Mouse (Mus musculus): ENCODE results near the gene Map3k4. TPM values are rescaled to one million over a fixed set of nuclear protein-coding genes. Genes with fewer than 3 reads are reported as not detected.

The Map3k4 gene
- polyA plus RNA-seq, 2 experiments, result 5.0 to 9.6 TPM

DNA sequence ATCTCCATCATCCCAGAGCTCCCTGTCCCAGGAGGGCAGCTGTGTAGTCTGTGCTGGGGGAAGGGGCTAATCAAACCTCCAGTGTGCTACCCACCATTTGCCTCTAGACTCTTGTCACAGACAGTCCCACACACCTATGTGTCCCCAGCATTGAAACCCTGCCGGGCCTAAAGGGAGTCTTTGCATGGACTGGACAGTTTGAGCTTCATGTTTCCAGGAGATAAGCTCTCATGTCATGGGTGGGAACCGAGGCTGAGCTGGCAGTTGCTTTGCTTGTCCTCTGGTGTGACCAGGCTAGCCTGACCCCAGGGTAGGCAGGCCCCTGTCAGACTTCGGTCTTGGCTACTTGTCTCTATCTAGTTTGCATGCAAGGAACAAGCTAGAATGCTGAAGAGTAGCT is 112.3 kb downstream of the Map3k4 start:
- Histone ChIP-seq H3K9ac (replicated peaks) (peak overlapping the region; percentile 90), H3K27me3 (ENCODE audit: control insufficient read depth, insufficient read depth, low read length) (no peaks in the 10 kb centered on the region), H3K4me3 (ENCODE audit: insufficient read depth in 1 of 2, low read depth in 2 of 2, low read length in 2 of 2) (peak overlapping the region; percentile 22 to 28), H3K4me1 (replicated peaks; ENCODE audit: control insufficient read depth in 2 of 2, insufficient read depth in 2 of 2, low read length in 1 of 2) (peaks cover 87 to 91% of the 10 kb centered on the region in 2 experiments), H3K27ac (peak overlapping the region; percentile 99), H3K36me3 (replicated peaks; ENCODE audit: control insufficient read depth, insufficient read depth, low read depth) (peaks cover 7% of the 10 kb centered on the region), H3K4me2 (ENCODE audit: low read depth) (peak overlapping the region; percentile 75), H3K9me3 (ENCODE audit: control insufficient read depth, low read length) (no peaks in the 10 kb centered on the region)
- peak; percentile 36 for ATAC-seq (ENCODE audit: insufficient read depth)
- no peak for TF ChIP-seq CTCF (IDR thresholded peaks at IDR 0.05; ENCODE audit: low read depth)
- TF ChIP-seq EP300 (IDR thresholded peaks at IDR 0.05; ENCODE audit: low read depth), result peak; percentile 81
- peak; percentile 76 to 82 (median 78) for DNase-seq (ENCODE audit: low read depth in 3 of 3, low spot score in 3 of 3)
- WGBS (ENCODE audit: insufficient replicate concordance), result 9% methylated on average over 3 of the region's 3 CpGs

DNA sequence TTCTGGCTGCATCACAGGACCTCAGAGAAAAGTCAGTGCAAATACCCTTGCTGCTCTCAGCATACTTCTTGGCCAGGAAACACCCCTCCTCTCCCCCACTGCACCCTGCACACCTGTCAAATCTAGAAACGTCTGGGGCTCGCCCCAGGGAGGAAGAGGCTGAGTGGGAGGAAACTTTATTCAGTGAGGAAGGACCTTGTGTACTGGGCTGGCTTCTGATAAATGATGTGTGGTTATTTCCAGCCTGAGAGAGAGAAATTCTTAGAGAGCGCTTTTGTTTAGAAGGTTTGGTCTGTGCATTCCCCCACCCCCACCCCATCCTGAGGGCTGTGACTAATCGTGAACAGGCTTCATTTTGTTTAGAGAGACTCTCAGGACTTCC is 112.9 kb downstream of the Map3k4 start:
- peak overlapping the region; percentile 90 for H3K9ac ChIP-seq (replicated peaks)
- peaks cover 93 to 97% of the 10 kb centered on the region in 2 experiments for H3K4me1 ChIP-seq (replicated peaks; ENCODE audit: control insufficient read depth in 2 of 2, insufficient read depth in 2 of 2, low read length in 1 of 2)
- H3K4me2 ChIP-seq (ENCODE audit: low read depth), result peak overlapping the region; percentile 75
- peak overlapping the region; percentile 99 for H3K27ac ChIP-seq
- WGBS (ENCODE audit: insufficient replicate concordance), result 3% methylated on average over 4 of the region's 4 CpGs
- ATAC-seq (ENCODE audit: insufficient read depth) (no peak), DNase-seq (ENCODE audit: low read depth in 3 of 3, low spot score in 3 of 3) (no peak)
- peak overlapping the region; percentile 22 to 28 for H3K4me3 ChIP-seq (ENCODE audit: insufficient read depth in 1 of 2, low read depth in 2 of 2, low read length in 2 of 2)
- peaks cover 3% of the 10 kb centered on the region for H3K36me3 ChIP-seq (replicated peaks; ENCODE audit: control insufficient read depth, insufficient read depth, low read depth)
- TF ChIP-seq CTCF (IDR thresholded peaks at IDR 0.05; ENCODE audit: low read depth) (no peak), EP300 (IDR thresholded peaks at IDR 0.05; ENCODE audit: low read depth) (no peak)
- no peaks in the 10 kb centered on the region for H3K9me3 ChIP-seq (ENCODE audit: control insufficient read depth, low read length)
- no peaks in the 10 kb centered on the region for H3K27me3 ChIP-seq (ENCODE audit: control insufficient read depth, insufficient read depth, low read length)

DNA sequence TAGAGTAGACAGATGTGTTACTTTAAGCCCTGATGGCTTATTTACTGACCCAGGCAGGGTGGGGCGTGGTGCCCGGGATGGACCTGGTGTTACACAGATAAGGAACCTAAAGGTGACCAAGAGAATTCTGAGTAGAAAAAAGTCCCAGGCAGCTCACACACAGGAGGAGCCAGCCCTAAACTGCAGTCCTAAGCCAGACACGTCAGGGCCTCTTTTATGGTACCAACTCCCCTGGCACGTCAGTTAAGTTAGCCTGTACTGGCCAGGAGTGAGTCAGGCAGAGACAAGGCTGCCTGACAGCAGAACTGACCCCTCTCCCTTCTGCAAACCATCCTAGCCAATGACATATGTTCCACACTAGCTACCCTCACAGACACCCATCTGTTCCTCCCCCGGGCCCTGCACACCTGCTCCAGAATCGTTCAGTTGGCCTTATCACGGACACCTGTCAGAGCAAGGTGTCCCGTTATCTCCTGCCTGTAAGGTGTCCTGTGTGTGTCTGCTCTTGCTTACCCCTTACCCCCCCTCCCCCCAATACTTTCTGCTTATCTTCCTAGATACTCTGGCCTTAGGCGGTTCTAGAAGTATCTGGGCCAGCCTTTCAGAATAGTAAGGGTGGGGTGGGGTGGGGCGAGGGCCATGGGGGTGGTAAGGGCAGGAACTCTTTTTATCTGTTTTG is 113.4 kb downstream of the Map3k4 start:
- peak overlapping the region; percentile 23 to 28 for H3K4me3 ChIP-seq (ENCODE audit: insufficient read depth in 1 of 2, low read depth in 2 of 2, low read length in 2 of 2)
- peak overlapping the region; percentile 75 for H3K4me2 ChIP-seq (ENCODE audit: low read depth)
- no peaks in the 10 kb centered on the region for H3K9me3 ChIP-seq (ENCODE audit: control insufficient read depth, low read length)
- H3K27ac ChIP-seq, result peak overlapping the region; percentile 99
- DNase-seq (ENCODE audit: low read depth in 3 of 3, low spot score in 3 of 3), result peak; percentile 89 to 94 (median 92)
- peaks cover 94 to 95% of the 10 kb centered on the region in 2 experiments for H3K4me1 ChIP-seq (replicated peaks; ENCODE audit: control insufficient read depth in 2 of 2, insufficient read depth in 2 of 2, low read length in 1 of 2)
- ATAC-seq (ENCODE audit: insufficient read depth), result peak; percentile 83
- H3K27me3 ChIP-seq (ENCODE audit: control insufficient read depth, insufficient read depth, low read length), result no peaks in the 10 kb centered on the region
- H3K36me3 ChIP-seq (replicated peaks; ENCODE audit: control insufficient read depth, insufficient read depth, low read depth), result peaks cover 5% of the 10 kb centered on the region
- TF ChIP-seq CTCF (IDR thresholded peaks at IDR 0.05; ENCODE audit: low read depth) (no peak), EP300 (IDR thresholded peaks at IDR 0.05; ENCODE audit: low read depth) (peak; percentile 95)
- 8% methylated on average over 10 of the region's 10 CpGs for WGBS (ENCODE audit: insufficient replicate concordance)
- H3K9ac ChIP-seq (replicated peaks), result peak overlapping the region; percentile 90

DNA sequence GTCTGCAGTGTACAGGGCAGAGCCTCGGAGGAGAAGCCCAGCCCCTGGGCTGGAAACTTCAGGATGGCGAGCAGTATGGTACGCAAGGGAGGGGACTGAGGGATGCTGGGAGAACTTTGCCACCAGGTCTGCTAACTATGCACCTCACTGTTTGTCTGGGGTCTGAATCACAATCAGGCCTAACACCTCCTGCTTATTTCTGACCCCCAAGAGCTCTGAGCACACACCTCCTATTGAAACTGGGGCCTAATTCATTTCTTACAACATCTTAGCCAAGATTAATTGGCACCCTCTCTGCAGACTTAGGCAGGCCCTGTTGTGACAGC is 113.9 kb downstream of the Map3k4 start:
- peak overlapping the region; percentile 99 for H3K27ac ChIP-seq
- peak; percentile 9 for ATAC-seq (ENCODE audit: insufficient read depth)
- peak overlapping the region; percentile 90 for H3K9ac ChIP-seq (replicated peaks)

DNA sequence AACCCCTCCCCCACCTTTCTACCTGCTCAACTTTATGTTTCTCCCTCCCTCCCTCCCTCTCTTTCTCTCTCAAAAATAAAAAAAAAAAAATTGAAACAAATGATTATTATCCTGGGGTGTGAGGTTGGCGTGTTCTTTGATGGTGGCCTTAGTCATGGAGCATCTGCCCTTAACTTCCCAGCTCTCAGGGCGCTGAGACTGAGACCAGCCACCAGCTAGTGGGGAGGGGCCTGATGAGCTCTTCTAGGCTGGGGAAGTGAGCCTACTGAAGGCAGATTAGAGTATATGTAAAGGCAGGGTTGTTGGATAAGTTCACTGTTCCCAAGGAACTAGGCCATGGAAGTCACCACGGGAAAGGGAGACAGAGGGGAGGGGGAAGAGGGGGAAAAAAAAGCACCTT is 114.3 kb downstream of the Map3k4 start:
- H3K9ac ChIP-seq (replicated peaks), result peak overlapping the region; percentile 90
- TF ChIP-seq CTCF (IDR thresholded peaks at IDR 0.05; ENCODE audit: low read depth), result no peak
- no peak for TF ChIP-seq EP300 (IDR thresholded peaks at IDR 0.05; ENCODE audit: low read depth)
- H3K36me3 ChIP-seq (replicated peaks; ENCODE audit: control insufficient read depth, insufficient read depth, low read depth), result peaks cover 6% of the 10 kb centered on the region
- peak overlapping the region; percentile 75 for H3K4me2 ChIP-seq (ENCODE audit: low read depth)
- H3K9me3 ChIP-seq (ENCODE audit: control insufficient read depth, low read length), result no peaks in the 10 kb centered on the region
- WGBS (ENCODE audit: insufficient replicate concordance), result 22% methylated on average over 3 of the region's 3 CpGs
- no peak overlapping the region for H3K4me3 ChIP-seq (ENCODE audit: insufficient read depth in 1 of 2, low read depth in 2 of 2, low read length in 2 of 2)
- no peaks in the 10 kb centered on the region for H3K27me3 ChIP-seq (ENCODE audit: control insufficient read depth, insufficient read depth, low read length)
- ATAC-seq (ENCODE audit: insufficient read depth) (no peak), DNase-seq (ENCODE audit: low read depth in 3 of 3, low spot score in 3 of 3) (peak; percentile 38 to 67 (median 64))
- H3K27ac ChIP-seq, result peak overlapping the region; percentile 99
- H3K4me1 ChIP-seq (replicated peaks; ENCODE audit: control insufficient read depth in 2 of 2, insufficient read depth in 2 of 2, low read length in 1 of 2), result peaks cover 89 to 90% of the 10 kb centered on the region in 2 experiments

More for the DNA sequence above, 113.9 kb downstream of the Map3k4 start:
- peaks cover 93 to 94% of the 10 kb centered on the region in 2 experiments for H3K4me1 ChIP-seq (replicated peaks; ENCODE audit: control insufficient read depth in 2 of 2, insufficient read depth in 2 of 2, low read length in 1 of 2)
- peaks cover 5% of the 10 kb centered on the region for H3K36me3 ChIP-seq (replicated peaks; ENCODE audit: control insufficient read depth, insufficient read depth, low read depth)
- no peaks in the 10 kb centered on the region for H3K27me3 ChIP-seq (ENCODE audit: control insufficient read depth, insufficient read depth, low read length)
- H3K9me3 ChIP-seq (ENCODE audit: control insufficient read depth, low read length), result no peaks in the 10 kb centered on the region
- no peak for DNase-seq (ENCODE audit: low read depth in 3 of 3, low spot score in 3 of 3)
- TF ChIP-seq EP300 (IDR thresholded peaks at IDR 0.05; ENCODE audit: low read depth), result no peak
- peak overlapping the region; percentile 75 for H3K4me2 ChIP-seq (ENCODE audit: low read depth)
- H3K4me3 ChIP-seq (ENCODE audit: insufficient read depth in 1 of 2, low read depth in 2 of 2, low read length in 2 of 2), result no peak overlapping the region; a peak in 1 of 4 replicates
- 40% methylated on average over 3 of the region's 3 CpGs for WGBS (ENCODE audit: insufficient replicate concordance)
